In the genomic region with DNA sequence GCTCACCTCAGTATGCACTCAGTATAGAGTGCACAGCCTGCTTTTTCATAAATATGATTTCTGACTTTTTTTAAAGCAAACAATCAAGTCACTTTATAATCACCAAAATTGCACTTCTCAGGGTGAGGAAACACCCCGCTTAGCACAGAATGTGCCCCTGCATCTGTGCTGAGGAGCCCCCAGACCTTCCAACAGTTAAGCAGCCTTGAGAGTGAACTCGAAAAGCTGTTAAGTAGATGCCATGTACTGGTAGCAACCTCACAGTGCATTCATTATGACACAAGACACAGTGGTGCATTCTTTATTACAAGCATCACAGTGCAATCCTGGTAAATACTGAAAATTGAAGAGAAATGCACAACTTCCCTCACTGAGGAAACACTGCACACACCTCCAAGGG, we compare ENCODE assay signal across 19 mouse cellular contexts.
"Had no signal": no experiment of that assay in that cellular context is flagged by ENCODE, and none has a peak within 500 bp of the region (broad histone marks: within the 10 kb centered on the region; RNA-seq: fewer than 3 reads in every experiment).

No protein-coding gene starts in this region.

- H3K9me3 ChIP-seq: midbrain, embryonic 10.5 days; midbrain, embryonic 12.5 days; neural tube, embryonic 13.5 days; neural tube, embryonic 15.5 days had no signal

- H3K4me2 ChIP-seq: lung, embryonic 14.5 days; midbrain, embryonic 12.5 days; neural tube, embryonic 13.5 days; neural tube, embryonic 15.5 days had no signal

- H3K36me3 ChIP-seq: midbrain, embryonic 10.5 days; midbrain, embryonic 12.5 days; neural tube, embryonic 13.5 days; neural tube, embryonic 15.5 days had no signal

- H3K27me3 ChIP-seq: neural tube, embryonic 13.5 days; neural tube, embryonic 15.5 days had no signal

- H3K9ac ChIP-seq: lung, embryonic 14.5 days; midbrain, embryonic 12.5 days; neural tube, embryonic 13.5 days; neural tube, embryonic 15.5 days had no signal

- ATAC-seq: midbrain, embryonic 16.5 days had no signal

- DNase-seq: lung, adult 18-20 months; lung, postnatal 10 days; lung, postnatal 4 days; midbrain, embryonic 14.5 days; retina, postnatal 1 day; right cerebral cortex, adult 18-20 months; right cerebral cortex, postnatal 25 days; right cerebral cortex, postnatal 4 days; spleen, adult 18-20 months; thymus, adult 18-20 months; thymus, postnatal 14 days; thymus, postnatal 4 days had no signal

- H3K27ac ChIP-seq: midbrain, embryonic 10.5 days; midbrain, embryonic 12.5 days; neural tube, embryonic 13.5 days; neural tube, embryonic 15.5 days had no signal

- H3K4me3 ChIP-seq: midbrain, embryonic 10.5 days; midbrain, embryonic 12.5 days; myocyte; neural tube, embryonic 13.5 days; neural tube, embryonic 15.5 days had no signal
